Mouse (Mus musculus) heart, embryonic 16.5 days (tissue): Measurements from ENCODE around the gene Nacad. TPM values are rescaled to one million over a fixed set of nuclear protein-coding genes. Genes with fewer than 3 reads are reported as not detected.

Experiments
- ATAC-seq: fragments of 200-750 bp; cut with Nextera tagmentation; replicated peaks from 2 replicates; pipeline ENCODE4 v1.8.0; 2017; ENCODE audit warnings: moderate number of reproducible peaks; ENCODE audit not compliant: insufficient read depth, low FRiP score; ENCODE audit errors: extremely low read depth
- H3K27ac ChIP-seq: fragments of 300-500 bp; sonication (generic); 2 replicates; pipeline ENCODE4 v1.5.1; 2014; ENCODE audit warnings: mild to moderate bottlenecking, low read length, control low read depth, moderate library complexity
- H3K27me3 ChIP-seq: fragments of 300-500 bp; sonication (generic); 2 replicates; pipeline ENCODE4 v1.6.1; 2014; ENCODE audit warnings: low read length, mixed read lengths; ENCODE audit not compliant: control insufficient read depth, insufficient read depth
- H3K36me3 ChIP-seq: fragments of 300-500 bp; sonication (generic); 2 replicates; pipeline ENCODE4 v1.6.1; 2014; ENCODE audit not compliant: control insufficient read depth, insufficient read depth
- H3K4me1 ChIP-seq: fragments of 300-500 bp; sonication (generic); 2 replicates; pipeline ENCODE4 v1.6.1; 2014; ENCODE audit warnings: low read length, mixed read lengths; ENCODE audit not compliant: control insufficient read depth, insufficient read depth
- H3K4me2 ChIP-seq: fragments of 300-500 bp; sonication (generic); 2 replicates; pipeline ENCODE4 v1.6.1; 2014; ENCODE audit warnings: low read depth, mild to moderate bottlenecking, control low read depth, low read length
- H3K4me3 ChIP-seq: fragments of 300-500 bp; sonication (generic); 2 replicates; pipeline ENCODE4 v1.5.1; 2014; ENCODE audit warnings: mild to moderate bottlenecking, control low read depth, low read length
- H3K9ac ChIP-seq: fragments of 300-500 bp; sonication (generic); 2 replicates; pipeline ENCODE4 v1.6.1; 2014; ENCODE audit warnings: low read length, control low read depth
- H3K9me3 ChIP-seq: fragments of 300-500 bp; sonication (generic); replicated peaks from 2 replicates; pipeline ENCODE4 v1.6.1; 2016; ENCODE audit warnings: low read length; ENCODE audit not compliant: control insufficient read depth
- WGBS: fragments of 180-500 bp; shearing (Covaris S2); extraction: QIAGEN DNeasy Blood & Tissue Kit; methylation state at CpG from one replicate; pipeline ENCODE4 v1.1.7; 2014; 5-methylcytosine and 5-hydroxymethylcytosine counted together
- polyA plus RNA-seq: library from polyadenylated mRNA; unstranded; fragments of >200 nt; fragmentation: Nextera tagmentation; extraction: Ambion mirVana; gene quantifications from 2 replicates; pipeline ENCODE4 v1.2.1, GENCODE M21; 2015

Nacad gene
- polyA plus RNA-seq, 1 experiment from 2014 or later: 1.0 TPM

DNA sequence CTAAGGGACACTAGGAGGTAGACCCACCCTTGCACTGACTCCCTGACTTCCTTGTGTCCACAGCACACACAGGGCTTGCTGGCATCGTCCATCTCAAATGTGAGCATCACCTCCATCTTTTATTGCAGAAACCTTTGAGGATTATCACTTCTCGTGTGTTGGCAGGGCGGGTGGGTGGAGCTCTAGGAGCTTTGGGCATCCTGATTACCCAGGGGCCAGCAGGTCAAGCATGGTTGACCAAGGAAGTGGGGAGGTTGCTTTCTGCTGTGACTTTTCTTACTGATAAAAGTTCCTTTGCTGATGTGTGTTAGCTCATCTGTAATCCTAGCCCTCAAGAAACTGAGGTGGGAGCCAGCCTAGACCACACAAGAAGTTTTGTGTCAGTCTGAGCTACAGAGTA, 29.7 kb downstream of the Nacad start:
- H3K4me3 ChIP-seq: no peak overlapping the region
- no peak overlapping the region for H3K9ac ChIP-seq
- 82% methylated on average over 3 of the region's 3 CpGs for WGBS
- H3K4me2 ChIP-seq: no peak overlapping the region
- no peaks in the 10 kb centered on the region for H3K9me3 ChIP-seq
- peaks cover 9% of the 10 kb centered on the region; the same call in 1 of the 2 replicates for H3K36me3 ChIP-seq
- no peak overlapping the region for H3K27ac ChIP-seq
- no peaks in the 10 kb centered on the region for H3K27me3 ChIP-seq
- ATAC-seq: no peak
- peaks cover 6% of the 10 kb centered on the region; the same call in 1 of the 2 replicates for H3K4me1 ChIP-seq

DNA sequence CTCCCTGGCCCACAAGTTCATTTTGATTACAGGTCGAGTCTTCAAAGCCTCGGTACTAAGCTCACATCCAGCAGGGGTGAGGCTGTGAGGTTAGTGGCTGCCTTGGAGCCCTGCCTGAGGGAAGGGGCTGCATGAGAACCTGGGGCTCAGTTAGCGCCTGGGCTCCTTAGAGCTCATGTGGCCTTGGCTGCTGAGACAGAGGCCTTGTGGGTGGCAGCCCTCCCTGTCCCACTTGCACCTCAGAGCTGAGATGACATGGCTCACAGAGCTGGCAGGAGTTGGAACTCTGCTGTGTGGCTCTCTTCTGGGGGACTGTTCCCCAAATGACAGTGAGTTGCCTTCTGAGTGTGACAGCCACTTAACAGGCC, 36.5 kb downstream of the Nacad start:
- Histone ChIP-seq H3K27me3 (no peaks in the 10 kb centered on the region), H3K36me3 (peaks cover 9% of the 10 kb centered on the region; the same call in 1 of the 2 replicates), H3K27ac (peak overlapping the region; percentile 23; the same call in 1 of the 2 replicates), H3K9me3 (no peaks in the 10 kb centered on the region), H3K4me2 (no peak overlapping the region), H3K4me3 (no peak overlapping the region), H3K9ac (no peak overlapping the region), H3K4me1 (peaks cover 18% of the 10 kb centered on the region)
- 48% methylated on average over 3 of the region's 3 CpGs for WGBS
- no peak for ATAC-seq

DNA sequence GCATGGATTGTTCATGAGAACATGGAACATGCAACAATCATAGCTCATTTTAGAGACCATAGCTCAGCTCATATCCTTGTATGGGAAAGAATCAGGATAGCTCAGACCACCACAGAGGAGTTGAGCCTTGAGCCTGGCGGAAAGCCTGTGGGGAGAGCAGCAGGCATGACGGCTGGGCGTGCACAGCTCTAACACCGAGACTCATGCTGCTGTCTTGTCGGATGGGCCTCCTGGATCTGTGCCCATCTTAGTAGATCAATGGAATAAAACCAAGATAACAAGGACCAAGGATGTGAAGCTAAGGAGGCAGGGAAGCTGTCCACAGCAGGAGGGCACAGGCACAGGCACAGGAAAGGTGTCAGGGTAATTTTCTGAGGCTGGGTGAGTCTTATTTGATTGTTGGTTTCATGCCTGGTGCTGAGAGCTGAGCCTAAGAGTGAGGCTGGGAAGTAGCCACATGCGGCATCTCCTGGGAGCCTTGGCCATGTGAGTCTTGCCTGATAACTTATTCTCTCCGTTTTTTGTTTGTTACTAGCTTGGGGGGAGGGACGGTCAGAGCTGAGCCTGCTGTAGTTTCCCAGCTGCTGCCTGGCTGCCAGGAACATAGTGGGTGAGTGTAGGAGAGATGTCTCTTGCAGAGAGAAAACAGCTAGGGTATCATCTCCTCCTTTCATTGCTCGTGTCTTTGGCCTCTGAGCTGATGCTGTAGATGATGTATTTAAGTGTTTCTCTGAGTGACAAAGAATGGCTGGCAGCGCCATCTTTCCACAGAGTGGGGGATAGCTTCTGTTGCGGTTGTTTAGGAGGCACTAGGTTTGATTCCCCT, 37.1 kb downstream of the Nacad start:
- ATAC-seq: peak; percentile 31; the same call in 1 of the 2 replicates
- no peaks in the 10 kb centered on the region for H3K27me3 ChIP-seq
- H3K9me3 ChIP-seq: no peaks in the 10 kb centered on the region
- WGBS: 63% methylated on average over 11 of the region's 11 CpGs
- H3K4me2 ChIP-seq: no peak overlapping the region
- H3K36me3 ChIP-seq: peaks cover 7% of the 10 kb centered on the region; the same call in 1 of the 2 replicates
- no peak overlapping the region for H3K9ac ChIP-seq
- H3K4me3 ChIP-seq: no peak overlapping the region
- H3K4me1 ChIP-seq: peaks cover 21% of the 10 kb centered on the region
- peak overlapping the region; percentile 27; the same call in 1 of the 2 replicates for H3K27ac ChIP-seq

DNA sequence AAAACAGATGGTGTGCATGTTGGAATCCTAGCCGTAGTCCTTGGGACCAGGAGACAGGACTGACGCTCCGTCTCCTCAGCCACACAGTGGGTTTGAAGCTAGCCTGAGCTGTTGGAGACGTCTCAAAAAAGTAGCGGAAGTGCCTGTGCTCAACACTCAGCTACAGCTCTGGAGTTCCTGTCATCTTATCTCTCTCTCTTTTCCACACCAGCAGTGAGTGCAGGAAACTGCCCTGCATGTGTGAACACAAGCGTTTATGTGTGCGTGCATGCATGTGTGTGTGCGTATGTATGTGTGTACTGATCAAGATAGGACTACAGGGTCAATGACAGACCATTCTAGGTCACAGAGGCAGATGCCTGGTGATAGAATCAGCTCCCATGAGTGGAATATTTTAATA, 37.9 kb downstream of the Nacad start:
- peak; percentile 53; the same call in 1 of the 2 replicates for ATAC-seq
- Histone ChIP-seq H3K27me3 (no peaks in the 10 kb centered on the region), H3K4me1 (peaks cover 23% of the 10 kb centered on the region), H3K4me3 (no peak overlapping the region), H3K9me3 (no peaks in the 10 kb centered on the region), H3K27ac (peak overlapping the region; percentile 46), H3K9ac (no peak overlapping the region), H3K36me3 (peaks cover 6% of the 10 kb centered on the region; the same call in 1 of the 2 replicates), H3K4me2 (no peak overlapping the region)
- 35% methylated on average over 8 of the region's 8 CpGs for WGBS

DNA sequence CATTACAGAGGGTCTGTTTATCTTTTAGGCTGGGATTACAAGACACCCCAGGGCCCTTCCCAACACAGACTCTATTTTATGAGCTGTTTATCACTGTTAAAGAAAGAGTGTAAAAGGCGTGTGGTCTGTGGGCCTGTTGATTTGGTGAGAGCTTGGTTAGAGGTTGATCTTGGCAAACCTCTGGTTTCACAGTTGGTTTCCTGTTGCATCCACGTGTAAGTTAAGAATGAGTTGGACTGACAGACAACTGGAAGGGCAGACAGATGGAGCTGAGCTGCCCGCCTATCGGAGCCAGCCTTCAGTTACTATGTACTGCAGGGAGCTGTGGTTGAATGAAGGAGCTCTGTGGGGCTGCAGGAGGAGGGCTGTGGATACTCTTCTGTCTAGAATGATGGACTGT, 39.4 kb downstream of the Nacad start:
- 80% methylated on average over 4 of the region's 4 CpGs for WGBS
- Histone ChIP-seq H3K27me3 (no peaks in the 10 kb centered on the region), H3K9ac (no peak overlapping the region), H3K9me3 (no peaks in the 10 kb centered on the region), H3K4me2 (no peak overlapping the region), H3K27ac (no peak overlapping the region), H3K36me3 (peaks cover 1% of the 10 kb centered on the region; the same call in 1 of the 2 replicates), H3K4me1 (peaks cover 23% of the 10 kb centered on the region), H3K4me3 (no peak overlapping the region)
- ATAC-seq: no peak

DNA sequence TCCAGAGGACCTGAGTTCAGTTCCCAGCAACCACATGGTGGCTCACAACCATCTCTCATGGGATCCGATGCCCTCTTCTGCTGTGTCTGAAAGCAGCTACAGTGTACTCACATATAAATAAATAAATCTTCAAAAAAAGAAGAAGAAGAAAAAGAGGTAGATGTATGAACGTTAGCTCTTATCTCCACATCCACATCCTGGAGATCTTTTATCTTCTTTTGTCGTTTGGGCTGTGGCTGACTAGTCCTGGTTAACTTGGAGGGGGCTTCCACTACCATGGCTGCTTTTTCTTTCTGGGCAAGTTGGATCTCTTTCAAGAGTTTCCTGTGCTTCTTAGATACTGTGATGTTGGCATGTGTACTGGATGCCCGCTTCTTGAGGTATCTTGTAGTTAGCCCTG, 42.7 kb downstream of the Nacad start:
- WGBS: 73% methylated on average over 4 of the region's 4 CpGs

DNA sequence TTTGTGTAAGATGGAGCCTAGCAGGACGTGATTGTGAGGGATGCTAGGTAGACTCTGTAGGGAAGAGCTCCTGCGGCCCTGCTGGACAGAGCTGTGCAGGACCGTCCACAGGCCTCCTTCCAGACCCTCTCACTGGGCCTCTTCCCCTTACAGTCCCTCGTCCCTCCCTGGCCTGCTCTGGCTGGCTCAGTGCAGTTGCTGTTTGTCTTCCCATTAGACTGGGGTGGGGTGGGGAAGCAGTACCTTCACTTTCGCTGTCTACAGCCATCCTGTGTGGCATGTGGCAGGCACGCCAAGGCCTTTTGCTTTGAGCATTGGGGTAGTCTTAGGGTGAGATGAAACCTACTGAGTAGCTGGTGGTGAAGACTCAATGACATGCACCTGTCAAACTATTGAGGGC, 43.5 kb downstream of the Nacad start:
- peak overlapping the region; percentile 30; the same call in 1 of the 2 replicates for H3K4me2 ChIP-seq
- peak; percentile 39; the same call in 1 of the 2 replicates for ATAC-seq
- peaks cover 10% of the 10 kb centered on the region; the same call in 1 of the 2 replicates for H3K4me1 ChIP-seq
- peak overlapping the region; percentile 40 for H3K4me3 ChIP-seq
- H3K9ac ChIP-seq: no peak overlapping the region
- H3K9me3 ChIP-seq: no peaks in the 10 kb centered on the region
- no peak overlapping the region; the same call in 1 of the 2 replicates for H3K27ac ChIP-seq
- H3K36me3 ChIP-seq: no peaks in the 10 kb centered on the region
- no peaks in the 10 kb centered on the region for H3K27me3 ChIP-seq
- 62% methylated on average over 6 of the region's 6 CpGs for WGBS

More for the DNA sequence above, 42.7 kb downstream of the Nacad start:
- H3K9me3 ChIP-seq: no peaks in the 10 kb centered on the region
- no peak overlapping the region for H3K9ac ChIP-seq
- no peak overlapping the region for H3K4me3 ChIP-seq
- H3K27ac ChIP-seq: no peak overlapping the region
- H3K4me1 ChIP-seq: peaks cover 15% of the 10 kb centered on the region
- ATAC-seq: no peak
- H3K36me3 ChIP-seq: no peaks in the 10 kb centered on the region
- no peaks in the 10 kb centered on the region for H3K27me3 ChIP-seq
- no peak overlapping the region for H3K4me2 ChIP-seq

DNA sequence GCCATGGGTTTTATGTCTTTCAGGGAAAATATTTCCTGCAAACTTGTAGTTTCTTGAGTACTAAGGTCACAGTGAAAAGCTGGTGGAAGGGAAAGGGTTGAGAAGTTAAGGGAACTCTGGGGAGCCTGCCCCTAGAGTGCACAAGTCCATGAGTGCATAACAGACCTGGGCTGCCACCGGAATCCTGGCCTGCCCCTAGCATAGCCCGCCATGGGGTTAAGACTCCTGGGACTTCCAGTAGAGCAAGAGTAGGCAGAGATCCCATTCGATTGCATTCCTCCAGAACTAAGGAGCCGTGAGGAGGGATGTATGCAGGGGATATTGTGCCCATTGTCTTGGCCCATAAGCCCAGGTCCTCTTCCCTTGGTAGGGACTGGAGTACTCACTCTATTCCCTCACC, 44.4 kb downstream of the Nacad start:
- Histone ChIP-seq H3K4me3 (peak overlapping the region; percentile 40), H3K4me1 (peaks cover 10% of the 10 kb centered on the region; the same call in 1 of the 2 replicates), H3K36me3 (no peaks in the 10 kb centered on the region), H3K27ac (peak overlapping the region; percentile 41), H3K9me3 (no peaks in the 10 kb centered on the region), H3K9ac (peak overlapping the region; percentile 32; the same call in 1 of the 2 replicates), H3K4me2 (peak overlapping the region; percentile 30), H3K27me3 (no peaks in the 10 kb centered on the region)
- 89% methylated on average over 4 of the region's 4 CpGs for WGBS
- ATAC-seq: no peak
